Mouse (Mus musculus) kidney, adult 2 months (tissue): Measurements from ENCODE around the gene Tbc1d10a. TPM values are rescaled to one million over a fixed set of nuclear protein-coding genes. Genes with fewer than 3 reads are reported as not detected.
A peak's percentile ranks its signal among the peaks of the same experiment; 100 is the strongest.

Experiments
- DNase-seq: peaks from one replicate; pipeline ENCODE4 v3.0.0; 2021
- H3K27ac ChIP-seq: fragments of 200-500 bp; 2 replicates; pipeline ENCODE4 v1.5.1; 2012; ENCODE audit warnings: low read depth, low read length, control low read depth, inconsistent platforms; ENCODE audit not compliant: insufficient read depth
- H3K27me3 ChIP-seq: fragments of 200-500 bp; replicated peaks from 2 replicates; pipeline ENCODE4 v1.6.1; 2012; ENCODE audit warnings: mild to moderate bottlenecking, moderate library complexity, low read length, inconsistent platforms; ENCODE audit not compliant: control insufficient read depth, insufficient read depth
- H3K36me3 ChIP-seq: fragments of 200-500 bp; 2 replicates; pipeline ENCODE4 v1.6.1; 2012; ENCODE audit warnings: mild to moderate bottlenecking, moderate library complexity, low read length, inconsistent platforms; ENCODE audit not compliant: control insufficient read depth, insufficient read depth
- H3K4me1 ChIP-seq: fragments of 200-500 bp; 2 replicates; pipeline ENCODE4 v1.6.1; 2011; ENCODE audit warnings: low read length; ENCODE audit not compliant: control insufficient read depth, insufficient read depth
- H3K4me3 ChIP-seq: fragments of 200-500 bp; 2 replicates; pipeline ENCODE4 v1.5.1; 2011; ENCODE audit warnings: mild to moderate bottlenecking, low read depth, low read length, control low read depth; ENCODE audit not compliant: insufficient read depth
- CTCF ChIP-seq: fragments of 200-500 bp; conservative IDR thresholded peaks from 2 replicates; pipeline ENCODE4 v1.5.1; 2011; ENCODE audit warnings: low read depth, mild to moderate bottlenecking, control low read depth, low read length, moderate library complexity, mixed read lengths; ENCODE audit not compliant: insufficient read depth, insufficient read length
- POLR2A ChIP-seq: fragments of 200-500 bp; IDR thresholded peaks from one replicate; pipeline ENCODE4 v1.6.1; 2011; ENCODE audit warnings: low read depth, low read length, control low read depth
- WGBS: fragments of 180-500 bp; shearing (Covaris S2); methylation state at CpG from one replicate; pipeline ENCODE4 v1.1.7; 2018; 5-methylcytosine and 5-hydroxymethylcytosine counted together
- polyA plus RNA-seq: library from polyadenylated mRNA; depleted of rRNA; stranded (reverse); fragments of >200 nt; gene quantifications from 2 replicates; pipeline ENCODE4 v1.2.3, GENCODE M21; 2012

Tbc1d10a gene
- polyA plus RNA-seq, 1 experiment, result 91.4 TPM

DNA sequence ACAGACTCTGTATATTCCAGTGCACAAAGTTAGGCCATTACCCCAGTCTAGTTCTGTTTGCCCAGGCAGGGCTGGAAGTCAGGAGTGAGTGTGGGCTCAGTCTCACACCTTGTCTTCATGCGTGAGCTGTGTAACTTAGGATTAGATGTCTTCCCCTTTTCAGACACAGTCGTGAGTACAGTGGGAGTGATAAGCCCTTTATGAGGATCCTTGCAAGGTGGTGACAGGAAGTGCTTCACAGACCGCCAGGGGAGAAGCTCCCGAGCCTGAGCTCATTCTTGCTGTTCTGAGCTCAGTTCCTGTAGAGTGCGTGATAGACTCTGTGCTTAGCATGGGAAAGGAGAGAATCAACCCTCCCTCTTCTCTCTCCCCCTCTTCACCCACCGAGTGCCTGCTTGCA lies 20.0 kb downstream of the Tbc1d10a start:
- 58% methylated on average over 6 of the region's 6 CpGs for WGBS
- H3K4me1 ChIP-seq, result peaks cover 24% of the 10 kb centered on the region
- no peaks in the 10 kb centered on the region for H3K27me3 ChIP-seq
- H3K36me3 ChIP-seq, result no peaks in the 10 kb centered on the region
- no peak overlapping the region for H3K4me3 ChIP-seq
- H3K27ac ChIP-seq, result no peak overlapping the region
- TF ChIP-seq POLR2A (no peak), CTCF (no peak)
- DNase-seq, result no peak

DNA sequence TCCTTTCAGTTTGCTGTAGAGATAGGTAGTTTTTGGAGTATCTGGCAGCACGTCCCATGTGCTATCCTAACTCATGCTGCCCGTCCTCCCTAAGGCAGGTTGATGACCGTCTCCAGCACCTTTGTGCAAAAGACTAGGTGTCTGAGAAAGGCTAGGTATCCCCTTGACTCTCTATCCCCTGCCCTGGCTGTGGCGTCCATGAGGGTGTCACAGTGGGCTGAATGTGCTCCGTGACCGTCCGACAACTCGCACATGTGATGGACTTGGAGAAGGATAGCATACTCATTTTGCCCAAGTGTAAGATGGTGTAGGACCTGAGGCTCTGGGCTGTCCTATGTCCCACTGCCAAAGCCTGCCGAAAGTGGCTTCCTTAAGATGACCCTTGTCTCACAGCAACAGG lies 21.1 kb downstream of the Tbc1d10a start:
- no peaks in the 10 kb centered on the region for H3K27me3 ChIP-seq
- WGBS, result 87% methylated on average over 9 of the region's 9 CpGs
- TF ChIP-seq POLR2A (no peak), CTCF (no peak)
- H3K4me1 ChIP-seq, result peaks cover 21% of the 10 kb centered on the region
- no peaks in the 10 kb centered on the region for H3K36me3 ChIP-seq
- DNase-seq, result no peak
- H3K27ac ChIP-seq, result no peak overlapping the region
- no peak overlapping the region for H3K4me3 ChIP-seq

DNA sequence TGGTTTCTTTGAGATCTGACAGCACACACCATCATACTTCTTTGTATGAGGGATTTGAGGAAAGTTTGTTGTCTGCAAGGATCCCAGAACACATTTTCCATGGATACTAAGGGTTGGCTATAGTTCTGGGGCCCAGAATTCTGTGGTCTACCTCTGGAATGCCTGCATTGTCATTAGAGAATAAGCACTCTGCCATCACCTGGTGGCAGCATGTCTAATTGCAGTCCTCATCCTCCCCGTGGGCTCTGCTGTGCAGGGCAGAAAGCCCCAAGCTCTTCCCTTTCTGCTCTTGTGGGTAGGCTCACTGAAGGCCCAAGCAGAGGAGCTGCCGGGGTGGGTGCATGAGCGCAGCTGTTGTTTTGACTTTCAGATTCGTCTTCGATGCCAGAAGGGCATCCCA lies 23.0 kb downstream of the Tbc1d10a start:
- DNase-seq, result no peak
- WGBS, result 74% methylated on average over 5 of the region's 5 CpGs
- Histone ChIP-seq H3K27me3 (no peaks in the 10 kb centered on the region), H3K27ac (no peak overlapping the region), H3K36me3 (no peaks in the 10 kb centered on the region; the same call in 1 of the 2 replicates), H3K4me3 (no peak overlapping the region), H3K4me1 (peaks cover 14% of the 10 kb centered on the region)
- TF ChIP-seq CTCF (peak; percentile 48), POLR2A (no peak)

DNA sequence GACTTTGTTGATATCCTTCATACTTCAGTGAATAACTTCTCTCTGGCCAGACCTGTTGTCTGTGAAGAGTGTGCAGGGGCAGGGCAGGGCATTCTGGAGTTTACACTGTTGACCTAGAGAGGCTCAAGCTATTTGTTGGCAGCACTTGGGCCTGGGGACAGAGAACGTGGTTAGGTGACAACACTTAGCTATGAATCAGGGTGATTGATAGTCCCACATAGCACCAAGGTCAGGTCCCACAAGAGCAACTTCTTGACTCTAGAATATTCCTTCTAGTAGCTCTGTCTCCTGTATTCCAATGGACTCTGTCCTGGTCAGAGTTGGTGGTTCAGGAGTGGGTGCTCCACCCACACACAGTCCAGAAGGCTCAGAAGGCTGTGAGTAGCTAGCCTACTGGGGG lies 24.2 kb downstream of the Tbc1d10a start:
- no peak overlapping the region for H3K4me3 ChIP-seq
- TF ChIP-seq POLR2A, result no peak
- TF ChIP-seq CTCF, result no peak
- DNase-seq, result peak; percentile 68
- peaks cover 12% of the 10 kb centered on the region for H3K4me1 ChIP-seq
- no peaks in the 10 kb centered on the region for H3K27me3 ChIP-seq
- H3K36me3 ChIP-seq, result peaks cover 3% of the 10 kb centered on the region; the same call in 1 of the 2 replicates
- H3K27ac ChIP-seq, result peak overlapping the region; percentile 46
- WGBS, result 23% methylated on average over 1 of the region's 1 CpGs

DNA sequence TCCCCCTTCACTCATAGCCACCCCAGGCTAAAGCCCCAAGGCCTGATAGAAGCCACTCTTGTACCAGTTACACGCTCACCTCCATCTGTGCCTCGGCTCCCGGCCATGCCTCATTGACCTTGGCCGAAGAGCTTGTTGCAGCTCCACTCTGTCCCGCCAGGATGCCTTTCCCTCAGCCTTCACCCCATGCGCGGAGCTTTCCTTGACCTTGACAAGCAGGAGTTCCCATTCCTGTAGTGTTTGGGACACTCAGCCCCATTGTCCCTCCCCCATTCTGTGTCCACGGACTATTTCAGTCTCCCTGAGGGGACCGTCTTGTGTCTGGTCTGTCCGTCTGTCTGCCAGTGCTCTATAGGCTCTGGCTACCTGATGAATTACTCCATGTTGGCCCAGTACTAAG lies 26.5 kb downstream of the Tbc1d10a start:
- peaks cover 3% of the 10 kb centered on the region; the same call in 1 of the 2 replicates for H3K36me3 ChIP-seq
- 41% methylated on average over 10 of the region's 10 CpGs for WGBS
- no peak for DNase-seq

DNA sequence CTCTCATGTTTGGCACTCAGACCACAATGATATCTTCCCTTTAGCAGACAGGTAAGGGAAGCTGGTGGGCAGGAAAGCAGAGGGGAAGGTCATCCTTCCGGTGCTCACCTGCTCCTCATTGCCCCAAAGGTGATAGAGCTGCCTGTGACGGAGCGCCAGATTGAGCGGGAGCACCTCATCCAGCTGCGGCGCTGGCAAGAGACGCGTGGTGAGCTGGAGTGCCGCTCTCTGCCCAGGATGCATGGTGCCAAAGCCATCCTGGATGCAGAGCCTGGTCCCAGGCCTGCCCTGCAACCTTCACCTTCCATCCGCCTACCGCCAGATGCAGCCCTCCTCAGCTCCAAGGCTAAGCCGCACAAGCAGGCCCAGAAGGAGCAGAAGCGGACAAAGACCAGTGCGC lies 28.0 kb downstream of the Tbc1d10a start:
- peaks cover 3% of the 10 kb centered on the region; the same call in 1 of the 2 replicates for H3K36me3 ChIP-seq
- 93% methylated on average over 14 of the region's 14 CpGs for WGBS
- no peak for DNase-seq
- TF ChIP-seq POLR2A (no peak), CTCF (no peak)
- peaks cover 27% of the 10 kb centered on the region for H3K4me1 ChIP-seq
- no peaks in the 10 kb centered on the region for H3K27me3 ChIP-seq
- H3K4me3 ChIP-seq, result no peak overlapping the region
- no peak overlapping the region for H3K27ac ChIP-seq

More for the DNA sequence above, 26.5 kb downstream of the Tbc1d10a start:
- Histone ChIP-seq H3K4me3 (no peak overlapping the region), H3K4me1 (peaks cover 24% of the 10 kb centered on the region), H3K27ac (no peak overlapping the region), H3K27me3 (no peaks in the 10 kb centered on the region)
- TF ChIP-seq CTCF, result no peak
- TF ChIP-seq POLR2A, result no peak

DNA sequence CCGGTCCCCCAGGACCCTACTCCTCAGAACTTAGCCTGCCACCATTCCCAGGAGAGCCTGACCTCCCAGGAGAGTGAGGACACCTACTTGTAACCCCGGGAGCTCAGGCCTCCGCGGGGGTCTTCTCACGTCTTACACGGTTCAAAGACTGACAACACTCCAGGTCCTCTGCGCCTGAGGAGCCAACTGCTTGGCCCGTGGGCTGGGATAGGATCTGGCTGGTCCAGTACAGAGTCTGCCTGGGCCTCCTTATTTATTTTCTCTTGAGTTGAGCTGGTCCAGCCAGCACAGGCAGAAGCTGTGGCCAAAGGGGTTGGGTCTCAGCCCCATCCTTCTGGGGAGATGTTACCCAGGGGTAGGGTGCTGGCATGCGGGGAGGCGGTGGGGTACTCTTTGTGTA lies 28.5 kb downstream of the Tbc1d10a start:
- Histone ChIP-seq H3K4me1 (peaks cover 24% of the 10 kb centered on the region), H3K4me3 (no peak overlapping the region), H3K27me3 (no peaks in the 10 kb centered on the region), H3K27ac (no peak overlapping the region), H3K36me3 (peaks cover 3% of the 10 kb centered on the region; the same call in 1 of the 2 replicates)
- no peak for DNase-seq
- 86% methylated on average over 10 of the region's 10 CpGs for WGBS
- TF ChIP-seq POLR2A (no peak), CTCF (no peak)
